Mouse (Mus musculus) lung, postnatal 14 days (tissue): Measurements from ENCODE around the gene Themis2.
"Not testable (repeated sequence)": the region's sequence is repeated elsewhere in the genome, so short reads cannot be mapped to it uniquely, and the experiment has no call there.

ENCODE experiments used
- DNase-seq: peaks from one replicate; pipeline ENCODE4 v3.0.0; 2021

Gene Themis2

DNA sequence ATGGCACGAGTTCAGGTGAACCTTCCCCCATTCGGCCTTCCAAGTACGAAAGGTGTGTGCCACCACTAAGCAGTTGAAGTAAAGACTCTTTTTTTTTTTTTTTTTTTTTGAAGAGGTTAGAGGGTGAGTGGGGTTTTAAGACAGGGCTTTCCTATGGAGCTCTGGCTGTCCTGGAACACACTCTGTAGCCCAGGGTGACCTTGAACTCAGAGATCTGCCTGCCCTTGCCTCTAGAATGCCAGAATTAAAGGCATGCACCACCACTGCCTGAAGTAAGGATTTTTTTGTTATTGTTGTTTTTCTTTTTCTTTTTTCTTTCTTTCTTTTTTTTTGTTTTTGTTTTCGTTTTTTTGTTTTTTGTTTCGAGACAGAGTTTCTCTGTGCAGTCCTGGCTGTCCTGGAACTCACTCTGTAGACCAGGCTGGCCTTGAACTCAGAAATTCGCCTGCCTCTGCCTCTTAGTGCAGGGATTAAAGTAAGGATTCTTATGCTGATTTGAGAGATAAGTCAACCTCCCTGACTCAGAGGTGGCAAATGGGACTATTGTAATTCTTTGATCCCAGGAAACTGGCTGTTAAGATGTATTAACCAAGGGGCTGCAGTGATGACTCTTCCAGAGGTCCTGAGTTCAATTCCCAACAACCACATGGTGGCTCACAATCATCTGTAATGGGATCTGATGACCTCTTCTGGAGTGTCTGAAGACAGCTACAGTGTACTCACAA lies 46.8 kb downstream of the Themis2 start:
- DNase-seq: no peak

- no peak for DNase-seq
Observed at GRCm38 (mm10) chr4:132748778-132749177, 47.4 kb downstream of the Themis2 start.

- peak; percentile 63 for DNase-seq
Observed at GRCm38 (mm10) chr4:132747664-132748259, 48.4 kb downstream of the Themis2 start.

DNA sequence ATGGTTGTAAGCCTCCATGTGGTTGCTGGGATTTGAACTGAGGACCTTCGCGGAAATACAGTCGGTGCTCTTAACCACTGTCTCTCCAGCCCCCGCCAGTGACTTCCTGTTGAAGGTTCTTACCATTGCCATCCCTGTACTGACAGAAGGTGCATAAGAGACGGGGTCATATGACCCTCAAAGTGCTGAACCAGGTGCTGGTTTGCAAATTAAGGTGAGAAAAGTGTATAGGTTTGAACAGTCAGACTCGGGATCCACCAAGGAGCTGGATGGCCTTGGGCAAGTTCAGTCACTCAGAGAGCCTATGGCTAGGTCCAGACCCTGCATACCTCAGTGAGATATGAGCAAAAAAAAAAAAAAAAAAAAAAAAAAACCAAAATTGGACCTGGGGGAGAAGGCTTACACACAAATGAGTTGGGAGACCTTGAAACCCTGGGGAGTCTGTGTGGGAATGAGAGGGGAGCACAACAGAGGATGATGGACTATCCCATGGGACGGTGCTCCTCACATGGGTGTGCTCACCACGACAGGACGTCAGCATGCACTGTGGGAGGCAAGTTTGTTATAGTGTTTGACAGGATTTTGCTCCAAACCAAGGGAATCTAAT lies 49.2 kb downstream of the Themis2 start:
- no peak for DNase-seq

GRCm38 (mm10) chr4:132743992-132744911 lies 51.9 kb downstream of the Themis2 start:
- no peak for DNase-seq

GRCm38 (mm10) chr4:132741491-132741890 lies 54.7 kb downstream of the Themis2 start:
- no peak for DNase-seq

DNA sequence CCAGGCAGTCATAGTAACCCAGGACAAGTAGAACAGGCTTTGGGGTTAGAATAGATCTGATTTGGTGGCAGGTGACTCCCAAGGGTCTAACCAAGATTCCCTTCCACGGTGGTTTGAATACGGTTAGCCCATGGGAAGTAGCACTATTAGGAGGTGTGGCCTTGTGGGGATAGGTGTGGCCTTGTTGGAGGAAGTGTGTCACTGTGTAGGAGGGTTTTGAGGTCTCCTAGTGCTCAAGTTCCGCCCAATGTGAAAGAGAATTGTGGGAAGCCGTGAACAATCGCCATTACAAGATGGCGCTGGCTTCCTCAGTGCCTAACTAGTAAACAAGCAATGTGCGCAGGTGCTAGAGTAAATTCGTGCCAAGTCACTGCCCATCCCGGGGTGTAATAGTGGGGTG lies 59.0 kb downstream of the Themis2 start:
- DNase-seq: not testable (repeated sequence)

GRCm38 (mm10) chr4:132735894-132736293 lies 60.3 kb downstream of the Themis2 start:
- no peak for DNase-seq

DNA sequence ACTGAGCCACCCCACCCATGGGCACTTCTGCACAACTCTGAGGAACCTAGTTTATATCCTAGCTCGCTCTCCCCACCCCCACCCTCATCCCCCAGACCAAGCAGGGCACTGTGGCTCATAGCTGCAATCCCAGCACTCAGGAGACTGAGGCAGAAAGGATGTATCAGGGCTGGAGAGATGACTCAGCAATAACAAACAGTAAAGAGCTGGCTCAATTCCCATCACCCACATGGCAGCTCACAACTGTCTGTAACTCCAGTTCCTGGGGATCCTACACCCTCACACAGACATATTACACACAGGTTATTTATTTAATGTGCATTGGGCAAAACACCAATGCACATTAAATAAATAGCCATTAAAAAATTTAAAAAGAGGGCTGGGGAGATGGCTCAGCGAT lies 60.8 kb downstream of the Themis2 start:
- no peak for DNase-seq

GRCm38 (mm10) chr4:132734766-132735165 lies 61.4 kb downstream of the Themis2 start:
- DNase-seq: no peak

- no peak for DNase-seq
Observed at GRCm38 (mm10) chr4:132733071-132733770, 63.0 kb downstream of the Themis2 start.

DNA sequence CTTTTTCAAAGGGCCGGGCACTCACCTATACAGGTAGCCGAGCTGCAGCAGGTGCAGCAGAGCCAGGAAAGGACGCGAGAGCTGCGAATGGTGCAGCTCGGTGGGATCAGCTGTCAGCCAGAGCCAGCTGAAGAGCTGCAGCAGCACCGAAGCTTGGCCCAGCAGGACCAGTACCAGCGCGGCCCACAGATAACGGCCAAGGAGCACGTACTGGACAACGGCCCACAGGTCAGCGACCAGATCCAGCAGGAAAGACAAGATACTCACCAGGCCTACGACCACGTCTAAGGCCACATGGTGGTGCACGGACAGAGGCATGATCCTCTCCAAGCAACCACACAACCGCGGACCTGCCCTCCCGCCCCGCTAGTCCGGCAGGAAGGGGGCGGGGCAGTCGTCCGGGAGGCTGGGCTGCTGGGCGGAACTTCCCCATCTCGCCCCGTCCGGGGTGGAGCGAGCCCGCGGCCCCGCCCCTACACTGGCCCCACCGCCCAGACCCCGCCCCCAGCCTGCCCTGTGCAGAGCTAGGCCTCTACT lies 64.0 kb downstream of the Themis2 start, which contains the start of gene Xkr8:
Xkr8 (minus strand) TSS at position 399 of the 537 bp plus-strand sequence.
- DNase-seq: peak; percentile 93
